Mouse (Mus musculus) subcutaneous adipose tissue, adult 2 months (tissue): ENCODE measurements around the gene Flt1. TPM values are rescaled to one million over a fixed set of nuclear protein-coding genes. Genes with fewer than 3 reads are reported as not detected.

Experiments
- polyA plus RNA-seq: library from polyadenylated mRNA; depleted of rRNA; stranded (reverse); fragments of >200 nt; gene quantifications from 2 replicates; pipeline ENCODE4 v1.2.3, GENCODE M21; 2012; ENCODE audit warnings: low replicate concordance; rRNA removed

The Flt1 gene
- 15.9 and 24.6 TPM in 2 replicates for polyA plus RNA-seq

GRCm38 (mm10) chr5:147725831-147726700, at the start of gene Flt1:
Gene Flt1 (minus strand): TSS chr5:147726011.

Other genes with a start within 250 kb of the Flt1 start
- gene Pomp, start 134.4 kb upstream of the Flt1 start, polyA plus RNA-seq = 91.0 and 100 TPM in 2 replicates
- gene Slc46a3, start 168.8 kb upstream of the Flt1 start, polyA plus RNA-seq = 18.5 and 41.8 TPM in 2 replicates
- gene Mtus2, start 231.3 kb upstream of the Flt1 start, polyA plus RNA-seq = 1.6 and 3.9 TPM in 2 replicates